Comparison of ENCODE assay signal across 22 mouse cellular contexts in the genomic region with DNA sequence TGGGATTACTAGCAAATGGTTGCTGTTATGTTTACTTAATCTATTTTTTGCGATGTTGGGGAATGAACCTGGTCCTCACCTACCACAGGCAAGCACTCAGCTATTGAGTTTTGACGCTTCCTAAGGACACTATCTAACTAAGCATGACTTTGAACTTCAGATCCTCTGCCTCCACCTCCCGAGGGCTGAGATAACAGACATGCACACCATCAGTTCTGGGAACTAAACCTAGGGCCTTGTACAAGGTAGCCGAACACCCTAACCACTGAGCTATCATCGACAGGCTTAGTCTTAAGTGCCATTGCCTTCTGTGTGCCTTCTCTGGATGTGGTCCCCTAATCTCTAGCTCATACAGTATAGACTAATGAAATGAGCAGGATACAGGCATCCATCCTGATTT. TPM values are rescaled to one million over a fixed set of nuclear protein-coding genes. Genes with fewer than 3 reads are reported as not detected.
"Had no signal": no experiment of that assay in that cellular context is flagged by ENCODE, and none has a peak within 500 bp of the region (broad histone marks: within the 10 kb centered on the region; RNA-seq: fewer than 3 reads in every experiment).

No protein-coding gene starts in this region.

- H3K4me2 ChIP-seq: lung, embryonic 15.5 days; midbrain, embryonic 11.5 days; midbrain, embryonic 13.5 days; midbrain, embryonic 15.5 days; neural tube, embryonic 12.5 days; stomach, embryonic 15.5 days had no signal

- H3K27me3 ChIP-seq: lung, embryonic 15.5 days; midbrain, embryonic 13.5 days; midbrain, embryonic 15.5 days; neural tube, embryonic 12.5 days; stomach, embryonic 15.5 days had no signal

- ATAC-seq: lung, postnatal 0 days; midbrain, embryonic 13.5 days; midbrain, embryonic 15.5 days had no signal

- H3K9me3 ChIP-seq: lung, embryonic 15.5 days; megakaryocyte, embryonic 14.5 days; midbrain, embryonic 13.5 days; midbrain, embryonic 15.5 days; neural tube, embryonic 12.5 days; stomach, embryonic 15.5 days had no signal

- H3K27ac ChIP-seq: macrophage; midbrain, embryonic 13.5 days; midbrain, embryonic 15.5 days; neural tube, embryonic 12.5 days had no signal

- H3K4me1 ChIP-seq: midbrain, embryonic 13.5 days; midbrain, embryonic 15.5 days; neural tube, embryonic 12.5 days had no signal

- DNase-seq: lung, adult 2 months; lung, postnatal 14 days; lung, postnatal 36 days; right cerebral cortex, adult 18-20 months; right cerebral cortex, postnatal 25 days; right cerebral cortex, postnatal 4 days; spleen, adult 18-20 months; thymus, adult 2 months; thymus, postnatal 25 days; thymus, postnatal 4 days had no signal

- H3K9ac ChIP-seq: lung, embryonic 15.5 days; midbrain, embryonic 13.5 days; midbrain, embryonic 15.5 days; neural tube, embryonic 12.5 days; stomach, embryonic 15.5 days had no signal

- H3K4me3 ChIP-seq: lung, embryonic 15.5 days; megakaryocyte, embryonic 14.5 days; midbrain, embryonic 13.5 days; midbrain, embryonic 15.5 days; neural tube, embryonic 12.5 days; stomach, embryonic 15.5 days had no signal

- H3K36me3 ChIP-seq: lung, embryonic 15.5 days; midbrain, embryonic 13.5 days; midbrain, embryonic 15.5 days; neural tube, embryonic 12.5 days; stomach, embryonic 15.5 days had no signal

RNA-seq across cellular contexts. Expression of a gene that starts 7.8 kb away (rescaled TPM):
- polyA plus RNA-seq: macrophage; neural tube, embryonic 14.5 days had no signal

RNA-seq across cellular contexts. Expression of a gene that starts 10.3 kb away (rescaled TPM):
- polyA plus RNA-seq: macrophage had no signal

RNA-seq across cellular contexts. Expression of a gene that starts 30.1 kb away (rescaled TPM):
- polyA plus RNA-seq: liver, adult 2 months; small intestine, adult 2 months had no signal
